Mouse (Mus musculus): ENCODE data around the gene Sf3b3.
"Not testable (repeated sequence)": the region's sequence is repeated elsewhere in the genome, so short reads cannot be mapped to it uniquely, and the experiment has no call there.

Sf3b3 gene

GRCm38 (mm10) chr8:110808495-110809472, 37.8 kb downstream of the Sf3b3 start:
- in situ Hi-C loops (cut with MboI, MseI): no loop called here

DNA sequence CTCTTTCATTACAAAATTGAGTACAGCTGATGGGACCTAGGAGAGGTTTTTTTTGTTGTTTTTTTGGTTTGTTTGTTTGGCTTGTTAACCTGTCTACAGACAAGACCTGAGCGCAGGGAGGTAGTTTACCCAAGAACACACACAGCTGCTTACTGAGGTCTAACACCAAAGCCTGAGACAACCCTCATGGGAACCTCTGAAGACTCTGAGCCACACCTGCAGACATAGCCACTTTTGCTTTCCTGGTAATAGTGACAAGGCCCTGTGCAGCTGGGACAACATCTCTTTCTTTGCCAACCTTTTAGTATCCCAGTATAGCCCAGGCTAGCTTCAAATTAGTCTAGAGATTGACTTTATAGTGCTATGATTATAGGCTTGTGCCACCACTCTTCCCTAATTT, 40.4 kb downstream of the Sf3b3 start:
- in situ Hi-C loops (cut with MboI, MseI): no loop called here

- in situ Hi-C loops (cut with MboI, MseI): no loop called here
These were observed 40.9 kb downstream of the Sf3b3 start, which contains the start of gene Il34 for GRCm38 (mm10) chr8:110805669-110806068. Il34 (minus strand) TSS chr8:110805924.

- in situ Hi-C loops (cut with MboI, MseI): no loop called here
These were observed 41.6 kb downstream of the Sf3b3 start for GRCm38 (mm10) chr8:110804825-110805514.

- in situ Hi-C loops (cut with MboI, MseI): no loop called here
These were observed 42.7 kb downstream of the Sf3b3 start for GRCm38 (mm10) chr8:110803856-110804255.

GRCm38 (mm10) chr8:110802988-110803387, 43.6 kb downstream of the Sf3b3 start:
- in situ Hi-C loops (cut with MboI, MseI): no loop called here

DNA sequence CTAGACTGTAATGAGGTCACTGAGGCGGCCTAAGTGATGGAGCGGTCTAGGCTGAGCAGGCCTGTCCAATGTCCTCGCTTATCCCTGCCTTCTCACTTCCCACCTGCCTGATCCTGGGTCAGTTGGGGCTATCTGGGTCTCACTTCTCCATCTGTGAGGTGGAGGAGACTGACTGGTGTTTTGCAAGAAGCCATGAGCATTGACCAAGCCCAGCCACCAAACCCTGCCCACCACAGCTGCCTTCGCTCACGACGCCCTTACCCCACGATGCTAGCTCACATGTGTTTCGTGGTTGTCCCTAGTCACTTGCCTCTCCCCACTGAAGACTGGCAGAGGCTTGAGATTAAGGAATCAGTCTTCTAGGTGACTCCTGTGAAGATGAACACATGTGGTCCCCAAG, 49.5 kb downstream of the Sf3b3 start:
- in situ Hi-C loops (cut with MboI, MseI): no loop called here

DNA sequence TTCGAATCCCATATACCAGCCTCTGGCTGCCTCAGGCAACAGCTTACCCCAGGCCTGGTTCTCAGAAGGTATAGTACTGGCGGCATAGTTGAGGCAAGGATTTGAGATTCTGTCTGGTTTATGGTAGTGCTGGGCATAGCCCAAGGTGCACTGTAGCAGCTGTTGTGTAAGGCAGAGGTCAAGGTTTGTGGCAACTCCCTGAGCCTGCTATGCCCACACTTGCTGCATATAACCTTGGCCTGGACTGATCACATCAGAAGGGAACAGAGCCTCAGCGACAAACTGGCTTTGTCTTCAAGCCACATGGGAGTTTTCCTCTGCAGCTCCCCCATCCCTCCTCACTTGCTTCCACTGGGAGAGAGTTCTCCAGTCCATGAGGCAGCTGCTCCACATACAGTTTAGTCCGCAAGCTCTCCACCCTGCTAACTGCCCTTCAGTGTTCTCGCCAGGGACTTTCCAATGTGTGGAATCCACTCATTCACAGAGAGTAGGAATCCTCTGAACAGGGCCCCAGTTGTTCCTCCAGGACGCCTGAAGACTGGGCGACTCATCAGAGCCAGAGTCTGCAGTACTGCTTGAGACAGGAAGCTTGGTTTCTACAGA, 52.1 kb downstream of the Sf3b3 start:
- in situ Hi-C loops (cut with MboI, MseI): no loop called here

GRCm38 (mm10) chr8:110793936-110794335, 52.7 kb downstream of the Sf3b3 start:
- in situ Hi-C loops (cut with MboI, MseI): no loop called here

DNA sequence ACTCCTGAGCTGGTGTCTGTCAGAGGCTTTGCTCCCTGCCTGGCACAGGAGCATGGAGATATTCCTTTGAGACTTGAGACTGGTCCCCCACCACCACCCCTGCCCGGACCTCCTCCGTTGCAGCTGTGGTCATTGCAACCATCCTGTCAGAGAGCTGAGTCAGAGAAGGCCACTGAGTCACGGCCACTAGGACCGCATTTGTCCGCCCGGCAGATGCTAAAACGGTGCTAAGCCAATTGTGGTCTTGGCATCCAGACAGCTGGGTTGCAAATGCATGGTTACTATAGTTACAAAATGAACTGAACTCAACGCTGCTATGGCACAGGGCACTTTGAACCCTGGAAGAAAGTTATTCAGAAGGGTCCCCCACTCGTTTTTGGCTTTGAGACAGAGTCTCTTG, 53.1 kb downstream of the Sf3b3 start:
- in situ Hi-C loops (cut with MboI, MseI): no loop called here

DNA sequence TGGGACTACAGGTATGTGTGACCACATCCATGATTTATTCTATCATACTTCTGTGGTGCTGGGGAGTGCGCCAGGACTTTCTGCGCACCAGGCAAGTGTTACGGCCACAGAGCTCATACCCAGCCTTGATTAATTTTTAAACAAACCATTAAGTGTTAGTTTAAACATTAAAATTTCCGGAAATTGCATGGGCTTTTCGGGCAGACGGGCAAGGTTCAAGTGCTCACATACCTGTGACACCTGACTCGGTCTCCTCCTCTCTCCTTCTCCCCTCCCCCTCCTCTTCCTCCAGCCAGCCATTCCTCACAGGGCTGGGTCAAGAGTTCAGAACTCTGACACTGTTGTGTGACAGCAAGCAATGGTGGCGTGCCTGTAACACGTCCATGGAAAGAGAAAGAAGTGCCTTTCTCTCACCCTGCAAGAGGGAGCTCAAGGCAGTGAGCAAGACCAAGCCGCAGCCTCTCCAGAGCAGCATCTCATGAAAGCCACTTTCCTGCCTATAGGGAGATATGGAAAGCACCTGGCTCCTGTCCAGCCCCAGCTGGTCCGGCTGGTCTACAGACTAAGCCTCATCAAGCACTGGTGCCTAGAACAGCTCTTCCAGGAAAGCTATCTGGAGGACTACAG, 53.9 kb downstream of the Sf3b3 start:
- in situ Hi-C loops (cut with MboI, MseI): no loop called here

- in situ Hi-C loops (cut with MboI, MseI): no loop called here
These were observed 55.4 kb downstream of the Sf3b3 start for GRCm38 (mm10) chr8:110791164-110791563.

- in situ Hi-C loops (cut with MboI, MseI): no loop called here
These were observed 56.3 kb downstream of the Sf3b3 start for GRCm38 (mm10) chr8:110790270-110790669.

- in situ Hi-C loops (cut with MboI, MseI): no loop called here
These were observed 57.0 kb downstream of the Sf3b3 start for GRCm38 (mm10) chr8:110789571-110789970.

DNA sequence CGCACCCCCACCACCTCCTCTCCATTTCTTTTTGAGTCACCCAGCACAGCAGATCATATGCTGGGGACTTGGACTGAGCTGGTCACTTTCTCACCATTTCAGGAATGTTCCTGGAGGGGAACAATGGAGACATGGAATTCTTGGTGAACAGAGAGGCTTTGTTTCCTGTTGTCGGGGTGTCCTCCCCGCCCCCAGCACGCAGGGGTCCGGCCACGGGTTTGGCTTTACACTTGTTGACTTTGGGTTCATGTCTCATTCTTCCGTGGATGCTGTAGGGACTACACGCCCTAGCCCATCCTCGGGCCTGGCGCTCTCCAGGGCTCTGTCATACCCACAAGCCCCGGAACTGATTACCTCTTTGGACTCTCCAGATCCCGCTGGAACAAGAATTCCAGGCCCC, 57.6 kb downstream of the Sf3b3 start:
- in situ Hi-C loops (cut with MboI, MseI): no loop called here

DNA sequence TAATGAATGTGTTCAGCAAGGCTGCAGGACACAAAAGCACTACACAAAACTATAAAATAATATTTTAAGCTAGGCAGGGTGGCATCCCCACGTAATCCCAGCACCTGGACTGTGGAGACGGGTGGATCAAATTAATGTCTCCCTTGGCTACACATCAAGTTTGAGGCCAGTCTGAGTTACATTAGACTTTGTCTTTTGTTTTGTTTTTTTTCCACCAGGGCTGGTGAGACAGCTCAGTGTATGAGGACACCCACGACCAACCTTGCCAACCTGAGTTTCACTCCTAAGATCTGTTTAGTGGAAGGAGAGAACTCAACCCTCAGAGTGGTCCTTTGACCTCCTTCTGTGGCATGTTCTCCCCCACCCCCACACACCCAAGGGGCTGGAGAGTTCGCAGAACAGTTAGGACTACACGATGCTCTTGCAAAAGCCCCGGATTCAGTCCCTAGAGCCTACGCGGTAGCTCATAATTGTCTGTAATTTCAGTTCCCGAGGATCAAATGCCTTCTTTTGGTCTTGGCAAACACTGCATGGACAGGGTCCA, 59.1 kb downstream of the Sf3b3 start:
- in situ Hi-C loops (cut with MboI, MseI): no loop called here

GRCm38 (mm10) chr8:110786934-110787333, 59.7 kb downstream of the Sf3b3 start:
- in situ Hi-C loops (cut with MboI, MseI): no loop called here

DNA sequence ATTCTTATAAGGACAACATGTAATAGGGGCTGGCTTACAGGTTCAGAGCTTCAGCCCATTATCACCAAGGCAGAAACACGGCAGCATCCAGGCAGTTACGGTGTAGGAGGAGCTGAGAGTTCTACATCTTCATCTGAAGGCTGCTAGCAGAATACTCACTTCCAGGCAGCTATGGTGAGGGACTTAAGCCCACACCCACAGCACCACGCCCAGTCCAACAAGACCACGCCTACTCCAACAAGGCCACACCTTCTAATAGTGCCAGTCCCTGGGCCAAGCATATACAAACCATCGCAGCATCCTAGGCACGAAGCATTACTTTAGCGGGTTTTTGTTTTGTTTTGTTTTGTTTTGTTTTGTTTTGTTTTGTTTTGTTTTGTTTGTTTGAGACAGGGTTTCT, 60.1 kb downstream of the Sf3b3 start:
- in situ Hi-C loops (cut with MboI, MseI): not testable (repeated sequence)

DNA sequence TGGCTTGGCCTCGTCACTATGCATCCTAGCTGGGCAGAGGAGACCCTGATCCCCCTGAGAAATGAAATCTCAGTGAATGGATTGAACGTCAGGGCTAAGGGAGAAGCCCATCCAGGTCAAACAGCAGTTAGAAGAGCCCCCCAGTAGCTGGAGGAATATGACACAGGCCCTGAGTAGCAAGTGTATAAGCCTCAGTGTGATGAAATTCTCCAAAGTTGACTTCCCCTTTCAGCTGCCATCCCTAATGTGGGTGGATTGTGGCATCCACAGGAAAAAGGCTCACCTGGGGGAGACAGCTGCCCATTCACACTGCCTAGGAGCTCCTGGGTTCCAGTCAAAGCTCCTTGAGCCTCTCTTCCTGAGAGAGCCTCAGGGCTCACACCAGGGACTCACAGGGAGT, 61.2 kb downstream of the Sf3b3 start:
- in situ Hi-C loops (cut with MboI, MseI): no loop called here

DNA sequence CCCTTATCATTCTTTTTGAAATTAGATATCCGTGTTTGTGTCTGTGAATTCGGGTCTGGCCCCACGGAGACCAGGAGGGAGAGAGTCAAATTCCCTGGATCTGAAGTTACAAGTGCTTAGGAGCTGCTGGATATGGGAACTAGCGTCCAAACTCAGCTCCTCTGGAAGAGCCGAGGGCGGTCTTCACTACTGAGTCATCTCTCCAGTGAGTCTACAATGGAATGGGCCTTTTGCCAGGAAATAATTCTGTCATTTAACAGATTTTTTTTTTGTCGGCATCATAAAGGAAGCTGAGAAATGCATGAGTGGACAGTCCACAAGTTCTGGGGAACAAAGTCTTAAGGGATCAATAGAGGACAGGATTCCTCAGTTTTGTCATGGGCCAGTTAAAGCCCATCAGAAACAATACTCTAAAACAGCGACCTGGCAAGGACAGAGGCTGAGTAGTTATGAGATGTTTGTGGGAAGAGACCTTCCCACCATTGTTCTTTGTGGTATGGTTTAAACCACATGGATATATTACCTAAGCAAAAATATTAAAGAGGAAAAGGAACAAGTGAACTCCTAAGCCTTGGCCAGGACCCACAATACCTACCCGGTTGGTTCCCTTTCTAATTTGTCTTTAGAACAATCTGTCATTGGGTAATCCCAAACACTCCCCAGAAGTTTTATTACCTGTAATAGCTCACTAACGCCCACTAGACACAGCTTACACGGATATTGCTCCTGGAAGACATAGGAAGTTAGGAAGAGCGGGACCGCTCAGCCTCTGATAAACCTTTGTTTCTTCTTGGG, 66.5 kb downstream of the Sf3b3 start:
- in situ Hi-C loops (cut with MboI, MseI): loop anchor here in 1 of 2 experiments (10.0 kb wide), 1 partner anchor 1185 kb away; no protein-coding TSS in a partner anchor

Data from T-helper 17 cell (primary cell).